Mouse (Mus musculus) neural tube, embryonic 15.5 days (tissue): ENCODE data around the gene Mast4. TPM values are rescaled to one million over a fixed set of nuclear protein-coding genes. Genes with fewer than 3 reads are reported as not detected.

ENCODE experiments used
- ATAC-seq: fragments of 200-750 bp; cut with Nextera tagmentation; 2 replicates; pipeline ENCODE4 v1.8.0; 2017; ENCODE audit warnings: mild to moderate bottlenecking, moderate TSS enrichment, moderate library complexity; ENCODE audit not compliant: low FRiP score
- H3K27ac ChIP-seq: fragments of 300-500 bp; sonication (generic); replicated peaks from 2 replicates; pipeline ENCODE4 v1.5.1; 2015; ENCODE audit warnings: mild to moderate bottlenecking, inconsistent platforms
- H3K27me3 ChIP-seq: fragments of 300-500 bp; sonication (generic); replicated peaks from 2 replicates; pipeline ENCODE4 v1.6.1; 2015; ENCODE audit warnings: inconsistent platforms
- H3K36me3 ChIP-seq: fragments of 300-500 bp; sonication (generic); 2 replicates; pipeline ENCODE4 v1.6.1; 2015; ENCODE audit warnings: inconsistent platforms
- H3K4me1 ChIP-seq: fragments of 300-500 bp; sonication (generic); 2 replicates; pipeline ENCODE4 v1.6.1; 2015; ENCODE audit warnings: inconsistent platforms
- H3K4me2 ChIP-seq: fragments of 300-500 bp; sonication (generic); 2 replicates; pipeline ENCODE4 v1.6.1; 2015; ENCODE audit warnings: inconsistent platforms, mild to moderate bottlenecking, moderate library complexity
- H3K4me3 ChIP-seq: fragments of 300-500 bp; sonication (generic); replicated peaks from 2 replicates; pipeline ENCODE4 v1.5.1; 2015; ENCODE audit warnings: mild to moderate bottlenecking, inconsistent platforms
- H3K9ac ChIP-seq: fragments of 300-500 bp; sonication (generic); replicated peaks from 2 replicates; pipeline ENCODE4 v1.6.1; 2015; ENCODE audit warnings: mild to moderate bottlenecking, inconsistent platforms
- H3K9me3 ChIP-seq: fragments of 300-500 bp; sonication (generic); replicated peaks from 2 replicates; pipeline ENCODE4 v1.6.1; 2016; ENCODE audit warnings: inconsistent platforms
- WGBS: fragments of 180-500 bp; shearing (Covaris S2); methylation state at CpG from one replicate; pipeline ENCODE4 v1.1.7; 2015; ENCODE audit warnings: mixed read lengths; 5-methylcytosine and 5-hydroxymethylcytosine counted together
- polyA plus RNA-seq: library from polyadenylated mRNA; unstranded; fragments of >200 nt; fragmentation: Nextera tagmentation; extraction: Ambion mirVana; gene quantifications from 2 replicates; pipeline ENCODE4 v1.2.1, GENCODE M21; 2015

Gene Mast4
- polyA plus RNA-seq, 1 experiment from 2014 or later = 24.7 TPM

DNA sequence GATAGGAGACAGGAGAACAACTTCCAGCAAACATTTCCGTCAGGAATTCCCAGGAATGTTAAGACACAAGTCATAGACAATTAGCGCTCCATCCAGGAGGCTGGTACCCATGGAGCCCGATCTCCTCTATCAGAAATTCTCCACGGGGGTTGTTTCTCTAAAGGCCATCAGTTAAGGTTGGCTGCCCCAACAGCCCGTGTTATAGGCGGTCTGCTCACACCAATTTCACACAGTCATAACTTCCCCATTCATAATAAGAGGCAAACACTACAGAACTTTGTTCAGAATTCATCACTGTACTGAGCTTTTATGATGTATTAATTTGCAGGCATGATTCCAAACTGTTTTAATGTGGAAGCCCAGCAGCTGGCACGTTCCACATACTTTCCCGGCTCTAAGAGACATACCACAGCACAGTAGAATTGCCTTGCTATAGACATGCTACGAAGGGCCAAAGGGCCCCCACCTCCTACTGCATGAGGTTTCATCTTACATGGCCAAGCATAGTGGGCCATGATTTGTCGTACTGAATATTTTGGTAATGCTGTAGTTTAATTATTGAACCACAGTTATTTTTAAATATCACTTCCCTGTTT, 19.1 kb downstream of the Mast4 start:
- Histone ChIP-seq H3K4me2 (no peak overlapping the region), H3K4me3 (no peak overlapping the region), H3K27me3 (no peaks in the 10 kb centered on the region), H3K9me3 (no peaks in the 10 kb centered on the region), H3K4me1 (peaks cover 13% of the 10 kb centered on the region), H3K9ac (no peak overlapping the region), H3K36me3 (no peaks in the 10 kb centered on the region), H3K27ac (no peak overlapping the region)
- WGBS = 46% methylated on average over 10 of the region's 10 CpGs
- no peak for ATAC-seq

DNA sequence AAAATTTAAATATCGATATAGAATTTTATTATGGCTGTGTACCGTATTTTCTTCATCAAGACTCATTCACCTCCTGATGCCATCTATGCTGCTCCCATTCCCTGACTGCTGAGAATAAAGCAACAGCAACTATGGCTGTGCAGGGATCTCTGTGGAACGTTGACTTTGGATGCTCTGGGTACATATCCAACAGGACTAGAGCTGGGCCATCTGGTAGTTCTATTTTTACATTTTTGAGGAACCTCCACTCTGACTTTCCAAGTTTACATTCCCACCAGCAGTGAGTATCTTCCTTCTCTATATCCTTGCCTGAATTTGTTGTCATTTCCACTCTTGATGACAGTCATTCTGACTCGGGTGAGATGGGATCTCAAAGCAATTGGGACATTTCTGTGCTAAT, 26.0 kb downstream of the Mast4 start:
- Histone ChIP-seq H3K4me3 (no peak overlapping the region), H3K4me1 (no peaks in the 10 kb centered on the region), H3K9me3 (no peaks in the 10 kb centered on the region), H3K4me2 (no peak overlapping the region), H3K9ac (no peak overlapping the region), H3K36me3 (no peaks in the 10 kb centered on the region), H3K27me3 (no peaks in the 10 kb centered on the region), H3K27ac (no peak overlapping the region)
- WGBS = 96% methylated on average over 4 of the region's 4 CpGs
- ATAC-seq = no peak

DNA sequence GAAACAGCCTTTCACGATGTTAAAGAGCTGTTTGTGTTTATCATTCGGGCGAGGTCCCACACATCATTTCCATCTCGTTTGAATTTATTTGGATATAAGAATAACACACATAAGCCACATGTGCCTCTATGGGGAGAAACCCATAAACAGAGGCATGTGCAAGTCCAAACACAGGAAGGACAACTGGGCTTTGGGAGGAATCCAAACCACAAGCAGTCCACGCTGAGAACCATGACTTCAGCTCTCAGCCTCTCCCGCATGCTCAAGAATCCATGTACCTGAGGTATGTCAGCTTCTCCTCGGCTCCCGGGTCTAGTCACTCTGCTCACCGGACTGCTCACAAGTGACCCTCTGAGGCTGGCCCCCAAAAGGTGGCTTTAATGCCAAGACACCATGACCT, 30.5 kb downstream of the Mast4 start:
- no peak for ATAC-seq

DNA sequence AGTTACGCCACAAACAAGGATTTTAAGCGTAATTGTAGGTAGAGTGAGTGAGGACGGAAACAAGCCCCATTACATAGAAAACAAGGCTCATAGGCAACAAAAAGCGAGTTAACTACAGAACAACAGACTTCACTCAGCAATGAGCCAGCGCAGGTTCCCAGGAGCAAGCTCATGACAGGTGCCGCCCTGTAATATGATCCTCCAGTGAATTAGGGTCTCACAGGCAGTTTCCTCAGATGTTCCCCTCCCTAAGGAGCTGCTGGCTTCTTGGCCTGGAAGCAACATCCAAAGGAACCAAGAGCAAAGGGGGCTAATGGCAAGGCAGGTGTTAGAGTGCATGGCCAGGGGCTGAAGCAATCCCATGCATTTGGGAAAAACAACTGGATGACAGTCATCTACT, 31.8 kb downstream of the Mast4 start:
- no peaks in the 10 kb centered on the region for H3K36me3 ChIP-seq
- H3K4me3 ChIP-seq = no peak overlapping the region
- no peak for ATAC-seq
- H3K27me3 ChIP-seq = no peaks in the 10 kb centered on the region
- H3K4me2 ChIP-seq = no peak overlapping the region
- no peak overlapping the region for H3K9ac ChIP-seq
- WGBS = 50% methylated on average over 6 of the region's 6 CpGs
- no peak overlapping the region for H3K27ac ChIP-seq
- H3K4me1 ChIP-seq = no peaks in the 10 kb centered on the region
- no peaks in the 10 kb centered on the region for H3K9me3 ChIP-seq

More for the DNA sequence above, 30.5 kb downstream of the Mast4 start:
- H3K9me3 ChIP-seq = no peaks in the 10 kb centered on the region
- 87% methylated on average over 9 of the region's 9 CpGs for WGBS
- no peak overlapping the region for H3K27ac ChIP-seq
- no peaks in the 10 kb centered on the region for H3K36me3 ChIP-seq
- no peaks in the 10 kb centered on the region for H3K4me1 ChIP-seq
- no peak overlapping the region for H3K4me3 ChIP-seq
- H3K4me2 ChIP-seq = no peak overlapping the region
- no peak overlapping the region for H3K9ac ChIP-seq
- H3K27me3 ChIP-seq = no peaks in the 10 kb centered on the region

DNA sequence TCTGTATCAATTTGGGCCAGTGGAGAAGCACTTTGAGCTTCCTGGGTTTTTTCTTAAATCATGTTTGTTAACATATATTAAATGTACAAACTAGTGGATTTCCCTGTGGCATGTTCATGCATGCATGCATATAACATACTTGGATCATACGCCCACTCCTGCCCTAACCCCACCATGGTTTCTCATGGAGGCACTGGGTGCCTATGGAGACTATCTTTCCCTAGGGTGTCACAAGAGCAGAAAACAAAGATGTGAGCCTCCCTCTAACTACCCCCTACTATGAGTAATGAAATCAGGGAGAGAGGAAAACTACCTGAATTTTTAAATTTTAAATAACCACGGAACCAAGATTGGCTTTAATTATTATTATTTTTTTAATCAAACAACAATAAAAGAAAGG, 32.2 kb downstream of the Mast4 start:
- no peak overlapping the region for H3K27ac ChIP-seq
- ATAC-seq = no peak
- H3K4me1 ChIP-seq = no peaks in the 10 kb centered on the region
- H3K9me3 ChIP-seq = no peaks in the 10 kb centered on the region
- no peak overlapping the region for H3K9ac ChIP-seq
- no peaks in the 10 kb centered on the region for H3K36me3 ChIP-seq
- 92% methylated on average over 2 of the region's 2 CpGs for WGBS
- no peak overlapping the region for H3K4me3 ChIP-seq
- no peak overlapping the region for H3K4me2 ChIP-seq
- no peaks in the 10 kb centered on the region for H3K27me3 ChIP-seq

DNA sequence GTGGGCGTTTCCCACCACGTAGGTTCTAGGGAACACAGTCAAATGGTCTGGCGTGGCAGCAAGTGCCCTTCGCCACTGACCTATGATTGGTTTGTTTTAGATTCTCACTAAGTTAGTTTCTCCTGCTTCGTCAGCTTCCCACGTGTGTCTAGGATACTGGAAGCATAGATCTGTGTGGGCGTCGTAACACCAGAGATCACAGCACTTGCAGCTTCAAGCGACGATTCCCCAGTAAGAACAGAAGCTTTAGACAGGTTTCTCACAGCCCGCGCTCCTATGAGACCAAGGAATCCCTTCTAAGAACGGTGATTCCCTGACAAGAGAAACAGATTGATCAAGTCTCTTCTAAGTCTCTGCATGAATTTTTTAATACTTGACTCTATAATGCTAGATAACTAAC, 39.9 kb downstream of the Mast4 start:
- Histone ChIP-seq H3K4me2 (no peak overlapping the region), H3K27ac (no peak overlapping the region), H3K9me3 (no peaks in the 10 kb centered on the region), H3K9ac (no peak overlapping the region), H3K36me3 (no peaks in the 10 kb centered on the region), H3K27me3 (no peaks in the 10 kb centered on the region), H3K4me1 (no peaks in the 10 kb centered on the region), H3K4me3 (no peak overlapping the region)
- ATAC-seq = no peak
- 92% methylated on average over 13 of the region's 13 CpGs for WGBS

DNA sequence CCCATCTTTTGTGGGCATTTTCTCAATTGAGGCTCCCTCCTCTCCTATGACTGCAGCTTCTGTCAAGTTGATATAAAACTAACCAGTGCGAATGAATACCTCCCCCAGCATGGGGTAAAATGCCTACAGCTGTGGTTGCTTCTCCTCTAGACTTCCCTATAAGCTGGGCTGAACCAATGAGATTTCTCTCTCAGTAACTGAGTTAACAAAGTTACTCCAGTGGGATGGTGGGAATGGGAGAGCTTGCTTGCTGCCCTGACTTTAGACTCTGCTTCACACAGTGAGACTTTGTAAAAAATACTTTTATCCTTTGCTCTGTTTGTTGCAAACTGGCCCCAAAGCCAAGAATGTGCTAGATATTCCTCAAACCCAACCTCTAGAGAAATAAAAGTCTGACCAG, 41.2 kb downstream of the Mast4 start:
- no peak for ATAC-seq
- Histone ChIP-seq H3K36me3 (no peaks in the 10 kb centered on the region), H3K27me3 (no peaks in the 10 kb centered on the region), H3K4me1 (no peaks in the 10 kb centered on the region), H3K27ac (no peak overlapping the region), H3K9me3 (no peaks in the 10 kb centered on the region), H3K4me2 (no peak overlapping the region), H3K4me3 (no peak overlapping the region), H3K9ac (no peak overlapping the region)
- WGBS = 71% methylated on average over 1 of the region's 1 CpGs

DNA sequence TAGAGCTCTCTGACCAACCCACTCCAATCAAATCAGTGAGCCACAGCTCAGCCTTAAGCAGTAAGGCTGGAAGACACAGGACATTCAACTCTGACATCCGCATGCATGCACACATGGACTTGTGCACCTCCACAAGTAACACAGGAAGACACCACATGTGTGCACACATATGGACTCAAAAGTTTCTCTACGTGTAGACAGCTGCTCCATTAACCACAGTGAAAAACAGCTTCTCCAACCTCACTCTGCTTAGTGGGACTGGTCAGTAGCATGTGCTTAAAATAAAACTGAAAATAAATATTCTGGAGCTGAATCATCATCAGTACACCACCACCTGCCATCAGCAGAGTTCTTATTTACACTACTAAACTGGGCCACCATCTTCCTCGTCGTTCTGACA, 43.2 kb downstream of the Mast4 start:
- no peak for ATAC-seq

DNA sequence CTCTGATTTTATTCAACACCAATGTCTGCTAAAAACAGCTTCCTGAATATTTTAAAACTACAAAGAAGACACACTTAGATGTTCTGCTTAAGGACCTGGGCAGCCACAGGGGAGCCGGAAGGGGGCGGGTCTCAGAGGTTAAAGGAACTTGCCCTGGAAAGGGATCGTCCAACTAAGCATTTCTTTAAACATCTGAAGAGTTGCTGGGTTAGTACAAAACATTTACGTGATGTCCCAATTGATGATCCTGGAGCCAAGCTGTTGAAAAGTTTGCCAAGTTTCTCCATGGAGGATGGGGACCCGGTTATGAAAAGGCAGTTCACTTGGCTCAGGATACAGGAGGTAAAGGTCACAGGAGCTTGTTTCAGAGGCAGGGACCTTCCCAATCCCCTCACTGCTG, 48.5 kb downstream of the Mast4 start:
- no peaks in the 10 kb centered on the region for H3K36me3 ChIP-seq
- no peak overlapping the region for H3K4me2 ChIP-seq
- H3K9ac ChIP-seq = no peak overlapping the region
- no peaks in the 10 kb centered on the region for H3K4me1 ChIP-seq
- ATAC-seq = no peak
- H3K27me3 ChIP-seq = no peaks in the 10 kb centered on the region
- H3K27ac ChIP-seq = no peak overlapping the region
- 86% methylated on average over 5 of the region's 5 CpGs for WGBS
- H3K9me3 ChIP-seq = no peaks in the 10 kb centered on the region
- H3K4me3 ChIP-seq = no peak overlapping the region

More for the DNA sequence above, 43.2 kb downstream of the Mast4 start:
- Histone ChIP-seq H3K4me3 (no peak overlapping the region), H3K36me3 (no peaks in the 10 kb centered on the region), H3K9ac (no peak overlapping the region), H3K4me1 (no peaks in the 10 kb centered on the region), H3K9me3 (no peaks in the 10 kb centered on the region), H3K27ac (no peak overlapping the region), H3K27me3 (no peaks in the 10 kb centered on the region), H3K4me2 (no peak overlapping the region)
- 88% methylated on average over 4 of the region's 4 CpGs for WGBS

DNA sequence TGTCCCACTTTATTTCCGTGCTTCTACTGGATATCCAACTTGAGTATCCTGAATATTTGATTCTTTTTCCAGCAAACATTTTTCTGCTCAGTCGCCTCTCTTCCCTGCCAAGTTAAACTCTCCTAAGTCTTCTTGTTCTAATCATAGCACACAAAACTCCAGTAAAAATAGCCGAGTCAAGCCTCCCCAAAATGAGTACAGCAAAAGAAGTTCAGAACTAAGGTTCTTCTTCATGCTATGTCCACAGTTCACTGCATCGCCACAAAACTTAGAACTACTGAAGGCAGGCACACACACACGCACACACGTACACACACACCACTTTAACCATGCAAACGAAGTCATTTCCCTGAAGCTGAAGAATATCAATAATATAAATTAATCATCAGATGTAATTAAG, 49.3 kb downstream of the Mast4 start:
- WGBS = 92% methylated on average over 7 of the region's 7 CpGs
- no peak for ATAC-seq

DNA sequence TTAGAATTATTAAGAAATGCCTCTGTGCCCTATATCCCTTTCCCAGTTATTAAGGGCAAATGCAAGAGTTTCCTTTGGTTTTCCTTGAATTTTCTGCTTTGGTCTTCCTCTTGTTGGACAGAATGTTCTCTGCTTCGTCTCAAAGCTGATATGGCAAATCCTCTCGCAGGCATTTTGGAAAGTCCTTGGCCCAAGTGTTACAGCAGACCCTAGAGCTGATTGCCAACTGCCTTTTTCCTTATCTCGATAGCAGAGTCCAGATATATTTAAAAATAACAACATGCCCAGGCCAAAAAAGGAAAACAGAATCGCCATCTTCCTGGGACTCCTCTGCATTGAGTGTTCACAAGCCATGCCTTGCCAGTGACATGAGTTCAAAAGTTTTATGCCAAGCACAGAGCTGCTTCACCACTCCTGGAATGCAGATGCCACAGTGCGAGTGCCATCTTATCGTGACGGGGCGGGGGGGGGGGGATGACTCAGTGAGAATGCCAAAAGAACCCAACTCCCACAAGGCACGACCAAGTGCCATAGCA, 63.4 kb downstream of the Mast4 start:
- no peak for ATAC-seq
- Histone ChIP-seq H3K27me3 (no peaks in the 10 kb centered on the region), H3K9ac (no peak overlapping the region), H3K4me1 (peaks cover 3% of the 10 kb centered on the region; the same call in 1 of the 2 replicates), H3K9me3 (no peaks in the 10 kb centered on the region), H3K4me3 (no peak overlapping the region), H3K4me2 (no peak overlapping the region), H3K27ac (no peak overlapping the region), H3K36me3 (no peaks in the 10 kb centered on the region)
- WGBS = 90% methylated on average over 9 of the region's 9 CpGs

More for the DNA sequence above, 49.3 kb downstream of the Mast4 start:
- Histone ChIP-seq H3K4me2 (no peak overlapping the region), H3K9ac (no peak overlapping the region), H3K9me3 (no peaks in the 10 kb centered on the region), H3K27ac (no peak overlapping the region), H3K4me3 (no peak overlapping the region), H3K27me3 (no peaks in the 10 kb centered on the region), H3K36me3 (no peaks in the 10 kb centered on the region), H3K4me1 (no peaks in the 10 kb centered on the region)

DNA sequence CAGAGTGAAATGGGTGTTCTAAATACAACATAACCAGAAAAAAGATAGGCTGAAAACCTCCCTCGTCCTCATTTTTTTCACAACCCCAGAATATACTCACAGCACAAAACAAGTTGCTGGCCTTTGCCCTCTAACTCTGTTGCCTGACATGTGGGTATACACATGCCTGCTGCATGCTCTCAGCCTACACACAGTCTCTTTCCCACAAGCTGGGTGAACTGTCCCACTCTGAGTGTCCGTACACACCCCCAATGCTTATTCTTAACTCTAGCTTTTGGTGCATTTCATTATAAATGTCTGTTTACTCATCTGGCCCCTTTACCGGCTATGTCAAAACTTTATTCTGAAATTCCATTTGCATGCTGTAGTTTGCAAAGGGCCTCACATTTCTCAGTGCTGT, 71.6 kb downstream of the Mast4 start:
- no peak for ATAC-seq
- Histone ChIP-seq H3K9me3 (no peaks in the 10 kb centered on the region), H3K27me3 (no peaks in the 10 kb centered on the region), H3K9ac (no peak overlapping the region), H3K4me2 (no peak overlapping the region), H3K4me3 (no peak overlapping the region), H3K4me1 (no peaks in the 10 kb centered on the region), H3K27ac (no peak overlapping the region), H3K36me3 (no peaks in the 10 kb centered on the region)
- WGBS = 83% methylated on average over 3 of the region's 3 CpGs
